Mouse (Mus musculus) layer of hippocampus, adult 2 months (tissue): ENCODE measurements at regions not wholly inside any gene's neighbourhood (a gene's known extent, or its start where the extent isn't known, plus 50 kb on each side); places are given as distances from the start of the nearest gene placed in this dataset.

Source experiments
- DNase-seq, 2 experiments: peaks; one replicate each; pipeline ENCODE4 v3.0.0; 2022; ENCODE audit warnings: low spot score in 2 of 2
- H3K27ac ChIP-seq: fragments of 200-600 bp; 2 replicates; pipeline ENCODE4 v1.8.1; 2022
- H3K4me3 ChIP-seq: fragments of 200-600 bp; 2 replicates; pipeline ENCODE4 v1.8.1; 2022; ENCODE audit warnings: mild to moderate bottlenecking
- CTCF ChIP-seq: fragments of 200-600 bp; conservative IDR thresholded peaks from 2 replicates; pipeline ENCODE4 v1.8.1; 2022; ENCODE audit warnings: antibody characterized with exemption, mild to moderate bottlenecking, moderate library complexity

DNA sequence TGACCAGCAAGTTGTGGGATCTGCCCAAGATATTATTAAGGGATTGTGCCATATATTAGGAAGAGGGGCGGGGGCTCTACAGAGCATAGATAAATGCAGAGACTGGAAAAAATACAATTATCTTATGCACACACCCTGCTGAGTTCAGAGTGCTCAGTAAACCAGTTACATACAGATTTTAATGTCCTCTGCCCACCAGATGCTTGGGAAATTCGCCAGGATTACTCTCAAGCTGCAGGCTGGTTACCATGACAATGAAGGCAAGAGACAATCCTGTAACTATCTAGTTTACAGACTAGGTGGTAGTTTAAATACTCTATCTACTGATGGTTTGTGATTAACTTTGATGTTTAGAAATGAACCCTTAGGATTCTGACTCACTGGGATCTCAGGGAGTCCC lies 220.2 kb downstream of the Emp1 start:
- peak; percentile 56 to 62 for DNase-seq
- Histone ChIP-seq H3K4me3 (no peak overlapping the region), H3K27ac (peak overlapping the region; percentile 80)
- no peak for TF ChIP-seq CTCF

DNA sequence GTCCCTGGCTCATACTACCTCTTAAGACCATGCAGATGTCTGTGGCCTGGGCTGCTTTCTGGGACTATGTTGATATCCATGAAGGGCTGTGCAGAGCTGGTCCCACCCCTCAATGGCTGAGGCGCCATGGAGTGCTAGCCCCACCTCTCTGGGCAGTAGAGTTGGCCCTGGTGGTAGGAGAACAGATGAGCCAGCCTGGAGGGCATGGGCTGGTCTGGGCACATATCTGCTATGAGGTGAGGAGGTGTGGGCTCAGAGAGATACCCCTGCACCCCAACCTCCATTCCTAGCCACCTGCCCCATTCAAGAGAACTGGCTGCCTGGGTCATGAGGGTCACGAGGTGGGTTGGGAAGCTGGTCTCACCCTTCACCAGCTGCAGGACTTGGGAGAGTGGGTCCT lies 222.4 kb downstream of the Emp1 start:
- no peak for TF ChIP-seq CTCF
- no peak for DNase-seq
- Histone ChIP-seq H3K4me3 (no peak overlapping the region), H3K27ac (no peak overlapping the region)

DNA sequence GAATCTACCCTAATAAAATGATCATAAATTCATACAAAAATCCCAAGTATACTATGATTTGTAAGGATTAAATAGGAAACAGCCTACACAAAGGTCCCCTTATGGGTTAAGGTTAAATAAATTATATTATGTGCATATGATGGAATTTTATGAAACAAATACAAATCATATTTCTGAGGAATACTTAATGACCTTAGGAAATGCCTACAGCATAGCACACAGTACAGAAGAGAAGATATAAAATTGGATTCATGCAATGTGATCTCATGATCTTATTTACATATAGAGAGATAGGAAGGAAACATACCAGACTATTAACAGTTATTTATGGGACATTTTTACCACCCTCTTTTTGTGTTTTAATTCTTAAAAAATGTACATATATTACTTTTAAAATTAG lies 227.7 kb downstream of the Emp1 start:
- no peak for DNase-seq
- H3K4me3 ChIP-seq = no peak overlapping the region
- no peak for TF ChIP-seq CTCF
- no peak overlapping the region for H3K27ac ChIP-seq

DNA sequence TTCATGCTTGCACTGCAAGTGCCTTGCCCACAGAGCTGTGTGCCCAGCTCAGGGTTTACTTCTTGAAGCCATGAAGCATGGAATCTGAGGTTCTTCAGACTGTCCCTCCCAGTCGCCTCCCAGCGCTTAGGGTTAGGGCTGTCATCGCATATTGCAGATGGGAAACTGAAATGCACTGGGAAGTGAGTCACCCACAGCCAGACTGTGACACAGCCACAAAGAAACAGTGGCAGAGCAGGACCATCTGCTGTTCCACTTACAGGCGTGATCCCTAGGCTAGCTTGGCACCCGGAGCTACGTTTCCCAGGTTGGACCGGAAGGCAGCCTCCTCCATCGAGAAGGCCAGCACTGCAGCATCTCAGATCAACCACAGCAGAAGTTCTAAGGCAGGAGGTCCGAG lies 228.7 kb downstream of the Emp1 start:
- DNase-seq = peak; percentile 45 to 51
- TF ChIP-seq CTCF = no peak
- H3K4me3 ChIP-seq = no peak overlapping the region
- peak overlapping the region; percentile 75 for H3K27ac ChIP-seq

DNA sequence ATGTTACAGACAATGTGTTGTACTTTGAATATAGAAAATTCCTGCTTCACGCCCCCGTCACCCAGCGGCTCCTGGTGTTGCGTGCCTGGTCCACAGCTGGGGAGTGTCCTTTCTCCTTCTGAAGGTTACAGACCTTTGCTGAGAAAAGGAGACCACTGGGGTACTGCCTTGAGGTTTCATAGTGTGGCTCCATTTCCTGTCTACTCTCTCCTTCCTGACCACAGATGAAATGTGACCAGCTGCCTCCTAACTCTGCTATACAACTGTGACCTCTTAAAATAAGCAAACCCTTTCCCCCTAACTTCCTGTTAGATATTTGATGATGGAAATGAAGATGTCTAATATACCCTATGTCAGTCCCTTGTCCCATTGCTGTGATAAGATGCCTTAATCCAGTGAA lies 234.0 kb downstream of the Emp1 start:
- no peak for DNase-seq
- Histone ChIP-seq H3K4me3 (no peak overlapping the region), H3K27ac (no peak overlapping the region)
- no peak for TF ChIP-seq CTCF

DNA sequence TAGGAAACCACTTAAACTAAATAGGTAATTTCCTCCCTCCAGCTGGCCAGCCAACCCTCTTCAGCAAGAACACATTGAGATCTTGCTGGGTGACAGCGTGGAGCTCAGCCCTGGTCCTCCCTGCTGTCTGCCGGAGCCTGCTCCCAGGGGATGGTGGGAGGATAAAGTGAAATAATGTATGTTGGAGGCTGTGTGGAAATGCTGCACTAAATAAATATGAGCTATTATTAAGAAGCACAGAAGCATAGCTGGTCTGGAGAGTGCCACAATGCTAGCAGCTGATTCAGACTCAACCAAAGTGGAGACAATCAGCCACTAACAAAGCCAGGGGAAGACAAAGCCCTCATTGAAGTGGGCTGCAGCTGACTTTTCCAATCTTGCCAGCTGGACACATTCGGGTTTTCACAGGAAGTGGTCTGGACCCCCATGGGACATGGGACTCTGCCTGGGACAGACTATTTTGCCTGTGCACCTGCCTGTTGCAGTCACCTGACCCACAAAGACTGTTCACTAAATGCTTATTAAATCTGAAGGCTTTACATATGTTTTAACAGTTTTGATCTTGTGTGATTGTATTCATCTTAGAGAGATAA lies 248.3 kb downstream of the Emp1 start:
- H3K4me3 ChIP-seq = no peak overlapping the region
- H3K27ac ChIP-seq = no peak overlapping the region
- DNase-seq = no peak
- no peak for TF ChIP-seq CTCF

DNA sequence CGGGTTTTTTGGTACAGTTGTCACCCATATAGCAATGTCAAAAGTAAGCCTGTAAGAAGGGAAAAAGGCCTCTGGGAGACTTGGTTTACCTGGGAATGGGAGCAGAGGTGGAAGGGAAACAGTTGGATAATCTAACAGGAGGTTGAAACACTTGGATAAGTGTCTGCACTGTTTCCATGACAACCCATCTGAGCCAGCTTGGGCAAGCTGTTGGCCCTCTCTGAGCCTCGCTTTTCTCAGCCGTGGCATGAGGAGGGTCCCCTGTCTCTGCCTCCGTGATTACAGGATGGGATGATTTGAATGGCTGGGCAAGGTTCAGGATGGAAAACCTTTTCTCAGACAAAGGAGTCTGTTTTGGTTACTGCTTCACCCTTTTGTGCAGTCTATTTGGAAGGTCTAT lies 265.6 kb downstream of the Emp1 start:
- DNase-seq = peak; percentile 55 to 61
- Histone ChIP-seq H3K4me3 (no peak overlapping the region), H3K27ac (peak overlapping the region; percentile 90)
- no peak for TF ChIP-seq CTCF

DNA sequence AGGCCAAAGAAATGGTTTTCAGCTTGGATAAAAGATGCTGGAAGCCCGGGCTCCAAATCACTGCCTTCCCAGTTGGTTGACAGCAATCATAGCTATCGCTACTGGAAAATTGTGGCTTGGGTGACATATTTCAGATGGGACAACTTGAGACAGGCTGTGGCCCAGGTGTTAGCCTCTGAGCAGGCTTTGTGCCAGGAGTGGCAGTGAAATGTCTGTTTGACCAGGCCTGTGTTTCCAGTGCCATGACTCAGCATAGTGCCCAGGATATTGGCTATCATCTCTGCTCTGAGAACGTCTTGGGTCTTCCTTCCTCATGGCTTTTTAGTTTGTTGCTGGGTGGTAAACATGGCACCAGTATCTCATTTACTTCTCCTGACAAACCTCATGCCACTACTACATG lies 266.9 kb downstream of the Emp1 start:
- Histone ChIP-seq H3K27ac (peak overlapping the region; percentile 90), H3K4me3 (no peak overlapping the region)
- no peak for TF ChIP-seq CTCF
- DNase-seq = no peak

DNA sequence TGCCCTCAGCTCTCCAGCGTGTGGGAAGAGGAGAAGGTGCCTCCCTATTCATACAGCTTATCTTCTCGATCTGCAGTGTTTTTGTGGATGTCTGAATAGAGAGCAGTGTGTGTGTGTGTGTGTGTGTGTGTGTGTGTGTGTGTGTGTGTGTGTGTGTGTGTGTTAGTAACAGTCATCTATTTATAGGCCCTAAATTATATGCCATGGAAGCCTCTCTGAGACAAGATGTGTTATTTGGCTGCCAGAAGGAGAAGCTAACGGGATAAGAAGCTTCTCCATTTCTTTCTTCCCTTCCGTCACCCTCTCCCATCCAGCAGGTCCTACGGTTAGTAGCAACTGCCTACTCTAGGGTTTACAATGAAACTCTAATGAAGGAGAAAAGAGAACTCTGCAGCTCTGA lies 270.3 kb downstream of the Emp1 start:
- TF ChIP-seq CTCF = no peak
- DNase-seq = no peak
- Histone ChIP-seq H3K4me3 (no peak overlapping the region), H3K27ac (peak overlapping the region; percentile 65; the same call in 1 of the 2 replicates)

DNA sequence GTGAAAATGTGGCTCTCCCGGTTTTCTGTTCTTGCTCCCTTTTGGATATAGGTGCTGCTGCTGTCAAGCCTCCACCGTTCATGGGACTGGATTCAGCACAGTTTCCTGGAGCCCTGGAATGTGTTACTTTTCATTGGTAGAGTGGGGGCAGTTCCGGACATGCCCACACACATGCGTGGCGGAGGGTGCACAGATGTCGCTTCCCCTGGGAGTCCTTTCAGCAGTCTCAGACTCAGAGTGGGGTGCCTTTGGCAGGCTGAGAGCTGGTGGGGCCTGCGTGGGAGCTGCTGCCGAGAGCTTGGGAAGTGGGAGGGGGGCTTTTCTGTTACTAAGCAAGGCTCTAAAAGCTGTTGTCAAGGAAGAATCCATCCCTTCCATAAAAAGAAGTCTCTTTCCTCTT lies 274.3 kb downstream of the Emp1 start:
- TF ChIP-seq CTCF = 0 out of 2 replicates have a peak, but pooled peaks have one; percentile 14
- peak; percentile 80 to 94 for DNase-seq
- Histone ChIP-seq H3K27ac (peak overlapping the region; percentile 71), H3K4me3 (no peak overlapping the region)

DNA sequence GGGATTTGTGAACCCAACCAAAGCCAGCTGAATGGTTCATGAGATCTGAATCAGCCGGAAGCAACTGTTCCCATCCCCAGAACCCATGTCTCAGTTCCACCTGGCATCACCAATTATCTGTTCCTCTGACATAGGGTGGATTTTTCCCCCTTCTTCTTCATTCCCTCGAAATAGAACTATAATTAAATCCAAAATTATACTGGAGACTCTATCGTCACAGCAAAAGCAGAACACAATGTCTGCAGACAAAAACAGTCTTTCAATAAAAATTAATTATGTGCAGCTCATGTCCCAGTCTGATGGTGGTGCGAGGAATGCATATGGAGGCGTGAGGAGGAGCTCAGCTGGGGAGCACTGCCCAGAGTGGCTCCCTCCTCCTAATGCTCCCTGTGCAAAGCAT lies 280.4 kb downstream of the Emp1 start:
- Histone ChIP-seq H3K27ac (peak overlapping the region; percentile 93), H3K4me3 (no peak overlapping the region)
- TF ChIP-seq CTCF = no peak
- DNase-seq = peak; percentile 57 to 72

DNA sequence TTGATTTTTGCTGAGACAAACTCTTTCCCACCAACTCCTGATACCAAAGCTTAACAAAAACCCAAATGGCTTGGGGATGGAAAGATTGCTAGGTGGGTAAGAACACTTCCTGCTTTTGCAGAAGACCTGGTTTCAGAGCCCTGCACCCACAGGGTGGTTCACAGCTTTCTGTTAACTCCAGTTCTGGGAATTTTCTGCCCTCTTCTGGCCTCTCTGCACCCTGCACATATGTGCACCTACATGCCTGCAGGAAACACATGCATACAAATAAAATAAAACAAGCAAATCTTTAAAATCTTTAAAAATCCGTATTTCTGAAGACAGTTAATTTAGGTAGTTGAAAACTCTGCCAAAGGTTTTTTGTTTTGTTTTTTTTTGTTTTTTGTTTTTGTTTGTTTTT lies 283.8 kb downstream of the Emp1 start:
- no peak for DNase-seq
- H3K27ac ChIP-seq = no peak overlapping the region
- peak; percentile 59 for TF ChIP-seq CTCF
- H3K4me3 ChIP-seq = no peak overlapping the region

DNA sequence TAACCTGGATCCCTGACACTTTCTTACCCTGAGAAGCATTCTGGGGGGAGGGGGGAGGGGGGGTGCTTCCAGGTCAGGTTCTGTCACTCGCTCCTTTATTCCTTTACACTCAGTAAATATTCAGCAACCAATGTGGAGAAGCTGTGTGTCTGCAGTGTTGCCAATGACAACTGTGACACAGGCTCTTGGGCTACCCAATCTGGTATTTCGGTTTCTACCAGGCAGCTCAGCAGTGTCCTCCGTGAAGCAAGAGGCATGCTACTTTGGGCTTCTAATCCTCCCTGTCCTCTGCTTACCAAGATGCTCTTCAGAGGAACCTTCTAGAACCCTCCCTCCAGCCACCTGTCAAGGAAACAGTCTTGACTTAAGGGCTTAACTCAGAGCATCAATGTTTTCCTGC lies 290.7 kb downstream of the Emp1 start:
- no peak overlapping the region for H3K4me3 ChIP-seq
- peak overlapping the region; percentile 80 for H3K27ac ChIP-seq
- DNase-seq = no peak
- no peak for TF ChIP-seq CTCF

DNA sequence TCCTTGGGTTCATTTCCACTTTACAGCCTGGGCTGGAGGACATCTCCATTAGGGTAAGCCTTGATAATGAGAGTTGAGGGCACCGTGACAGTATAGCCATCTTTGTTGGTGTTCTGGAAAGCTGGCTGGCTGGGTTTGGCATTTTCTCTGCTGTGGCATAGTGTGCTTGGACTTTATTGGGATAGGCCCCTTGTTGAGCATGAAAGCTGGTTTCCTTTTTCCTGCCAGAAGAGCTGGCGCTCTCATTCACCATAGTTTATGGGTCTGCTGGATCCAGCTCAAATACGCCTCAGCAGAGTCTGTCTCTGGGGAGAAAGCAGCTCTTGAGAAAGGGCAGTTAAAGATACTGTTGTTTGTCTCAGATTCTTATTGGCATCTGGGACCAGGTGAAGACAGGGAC lies 300.0 kb downstream of the Emp1 start:
- TF ChIP-seq CTCF = no peak
- DNase-seq = peak; percentile 39 to 73
- Histone ChIP-seq H3K4me3 (no peak overlapping the region), H3K27ac (peak overlapping the region; percentile 89)
